Mouse (Mus musculus) megakaryocyte, embryonic 14.5 days (primary cell): ENCODE data around the gene Arf3. TPM values are rescaled to one million over a fixed set of nuclear protein-coding genes. Genes with fewer than 3 reads are reported as not detected.

Experiments
- H3K27me3 ChIP-seq: replicated peaks from 2 replicates; pipeline ENCODE3; 2012; ENCODE audit warnings: inconsistent platforms
- H3K36me3 ChIP-seq: replicated peaks from 2 replicates; pipeline ENCODE3; 2012; ENCODE audit warnings: low read length, inconsistent platforms, mixed read lengths
- H3K4me1 ChIP-seq: 2 replicates; pipeline ENCODE4 v1.6.1; 2012; ENCODE audit warnings: inconsistent platforms
- H3K4me3 ChIP-seq: replicated peaks from 2 replicates; pipeline ENCODE3; 2012; ENCODE audit warnings: moderate library complexity, mild to moderate bottlenecking, inconsistent platforms
- H3K9me3 ChIP-seq: 2 replicates; pipeline ENCODE4 v1.6.1; 2012; ENCODE audit warnings: inconsistent platforms
- FLI1 ChIP-seq: IDR thresholded peaks from 2 replicates; pipeline ENCODE4 v1.6.1; 2012; ENCODE audit warnings: low read length, inconsistent platforms, mixed read lengths
- GATA1 ChIP-seq: IDR thresholded peaks from 3 replicates; pipeline ENCODE4 v1.6.1; 2012; ENCODE audit warnings: mixed read lengths, low read length, inconsistent platforms, borderline replicate concordance
- polyA plus RNA-seq: library from polyadenylated mRNA; stranded (reverse); fragments of >175 nt; gene quantifications from 2 replicates; pipeline ENCODE4 v1.2.3, GENCODE M21; 2012; ENCODE audit warnings: low replicate concordance; ENCODE audit not compliant: insufficient read depth

The Arf3 gene
- polyA plus RNA-seq, 1 experiment: 17.8 TPM

- Histone ChIP-seq H3K9me3 (no peaks in the 10 kb centered on the region), H3K4me1 (peaks cover 55% of the 10 kb centered on the region), H3K4me3 (peak within 1 kb of the TSS; percentile 89), H3K36me3 (no peaks in the 10 kb centered on the region), H3K27me3 (peaks cover 95% of the 10 kb centered on the region)
- TF ChIP-seq FLI1 (no peak), GATA1 (no peak)
Measured at GRCm38 (mm10) chr15:98777762-98778161, 14.7 kb upstream of the Arf3 start, which contains the start of gene Wnt10b. Gene Wnt10b (minus strand): TSS chr15:98778150.

GRCm38 (mm10) chr15:98777005-98777616 is 14.1 kb upstream of the Arf3 start:
- H3K27me3 ChIP-seq: peaks cover 97% of the 10 kb centered on the region
- H3K9me3 ChIP-seq: no peaks in the 10 kb centered on the region

DNA sequence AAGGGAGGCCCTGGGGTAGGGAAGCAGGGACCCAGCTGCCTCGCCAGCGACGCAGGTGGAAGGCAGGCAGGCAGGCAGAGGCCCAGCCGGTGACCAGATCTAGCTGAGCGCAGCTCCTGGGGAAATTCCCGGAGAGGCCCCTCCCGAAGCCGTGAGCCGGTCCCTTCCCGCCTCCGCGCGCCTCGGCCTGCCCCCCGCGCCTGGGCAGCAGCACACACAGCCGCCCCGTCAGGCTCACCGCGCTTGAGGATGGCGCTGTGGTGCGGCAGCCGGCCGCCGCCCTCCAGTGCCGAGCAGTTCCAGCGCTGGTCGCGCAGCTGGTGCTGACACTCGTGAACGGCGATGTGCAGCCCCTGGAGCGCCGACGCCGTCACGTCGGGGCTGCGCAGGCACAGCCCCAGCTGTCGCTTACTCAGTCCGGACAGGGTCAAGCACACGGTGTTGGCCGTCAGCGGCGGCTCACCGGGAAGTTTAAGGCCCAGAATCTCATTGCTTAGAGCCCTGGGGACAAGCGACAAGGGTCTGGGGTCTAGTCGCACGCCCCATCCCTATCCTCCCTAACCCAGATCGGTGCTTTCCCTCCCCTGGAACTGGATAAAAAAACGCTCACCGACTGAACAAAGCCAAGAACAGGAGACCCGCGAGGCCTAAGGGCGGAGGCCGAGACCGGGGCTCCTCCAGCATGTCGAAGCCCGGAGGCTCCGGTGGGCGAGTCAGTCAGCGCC is 13.4 kb upstream of the Arf3 start:
- H3K36me3 ChIP-seq: no peaks in the 10 kb centered on the region
- no peaks in the 10 kb centered on the region for H3K9me3 ChIP-seq
- TF ChIP-seq GATA1: no peak
- TF ChIP-seq FLI1: no peak
- peaks cover 66% of the 10 kb centered on the region for H3K4me1 ChIP-seq
- H3K27me3 ChIP-seq: peaks cover 97% of the 10 kb centered on the region
- peak overlapping the region; percentile 85 for H3K4me3 ChIP-seq

More at GRCm38 (mm10) chr15:98777005-98777616, 14.1 kb upstream of the Arf3 start:
- TF ChIP-seq GATA1 (no peak), FLI1 (no peak)
- no peaks in the 10 kb centered on the region for H3K36me3 ChIP-seq
- peaks cover 61% of the 10 kb centered on the region for H3K4me1 ChIP-seq
- H3K4me3 ChIP-seq: peak overlapping the region; percentile 89

DNA sequence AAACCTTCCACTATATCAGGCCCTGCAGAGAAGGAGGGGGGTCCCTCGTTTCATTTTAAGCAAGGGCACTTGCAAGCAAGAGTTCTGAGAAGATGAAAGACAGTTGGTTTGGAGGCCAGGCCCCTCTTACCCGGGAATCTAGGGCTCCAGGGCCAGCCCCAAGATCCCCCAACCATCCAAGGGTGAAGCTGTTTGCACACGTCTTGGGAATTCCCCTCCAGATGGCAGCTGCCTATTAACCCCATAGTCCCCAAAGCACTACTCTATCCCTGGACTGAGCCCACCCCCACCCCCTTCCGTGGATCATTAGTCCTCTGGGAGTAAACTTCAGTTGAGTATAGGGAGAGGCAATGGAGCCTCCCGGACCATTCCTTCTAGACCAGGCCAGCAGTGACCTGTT is 12.5 kb upstream of the Arf3 start:
- peaks cover 96% of the 10 kb centered on the region for H3K27me3 ChIP-seq
- no peaks in the 10 kb centered on the region for H3K36me3 ChIP-seq
- H3K9me3 ChIP-seq: no peaks in the 10 kb centered on the region
- TF ChIP-seq GATA1: no peak
- no peak for TF ChIP-seq FLI1
- peaks cover 64% of the 10 kb centered on the region for H3K4me1 ChIP-seq
- H3K4me3 ChIP-seq: no peak overlapping the region

DNA sequence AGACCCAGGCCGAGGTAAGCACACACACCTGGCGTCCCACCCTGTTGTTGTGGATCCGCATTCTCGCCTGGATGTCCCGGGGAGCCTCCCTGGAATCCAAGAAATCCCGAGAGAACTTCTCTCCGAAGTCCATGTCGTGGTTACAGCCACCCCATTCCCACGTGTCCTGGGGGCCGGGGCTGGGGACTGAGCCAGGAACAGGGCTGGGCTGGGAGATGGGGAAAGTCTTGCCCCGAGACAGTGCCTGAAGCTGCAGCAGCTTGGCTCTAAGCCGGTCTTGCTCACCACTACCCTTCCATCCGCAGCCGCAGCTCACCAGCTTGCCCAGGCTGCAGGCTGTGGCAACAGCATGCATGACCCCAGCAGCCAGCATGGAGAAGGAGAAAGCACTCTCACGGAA is 11.1 kb upstream of the Arf3 start:
- peaks cover 50% of the 10 kb centered on the region for H3K4me1 ChIP-seq

GRCm38 (mm10) chr15:98772511-98773211 is 9.6 kb upstream of the Arf3 start:
- H3K36me3 ChIP-seq: no peaks in the 10 kb centered on the region
- peak overlapping the region; percentile 90 for H3K4me3 ChIP-seq
- H3K27me3 ChIP-seq: peaks cover 93% of the 10 kb centered on the region
- H3K4me1 ChIP-seq: peaks cover 36% of the 10 kb centered on the region
- TF ChIP-seq FLI1: no peak
- no peak for TF ChIP-seq GATA1
- no peaks in the 10 kb centered on the region for H3K9me3 ChIP-seq

More for the DNA sequence above, 11.1 kb upstream of the Arf3 start:
- H3K9me3 ChIP-seq: no peaks in the 10 kb centered on the region
- H3K27me3 ChIP-seq: peaks cover 93% of the 10 kb centered on the region
- peak overlapping the region; percentile 30 for H3K4me3 ChIP-seq
- no peaks in the 10 kb centered on the region for H3K36me3 ChIP-seq
- TF ChIP-seq GATA1: no peak
- TF ChIP-seq FLI1: no peak

- peaks cover 89% of the 10 kb centered on the region for H3K27me3 ChIP-seq
Measured at GRCm38 (mm10) chr15:98771813-98772425, 8.9 kb upstream of the Arf3 start.

GRCm38 (mm10) chr15:98768259-98768658 is 5.2 kb upstream of the Arf3 start:
- H3K9me3 ChIP-seq: no peaks in the 10 kb centered on the region
- peaks cover 22% of the 10 kb centered on the region for H3K4me1 ChIP-seq
- H3K27me3 ChIP-seq: peaks cover 75% of the 10 kb centered on the region
- no peak for TF ChIP-seq FLI1
- no peaks in the 10 kb centered on the region for H3K36me3 ChIP-seq
- H3K4me3 ChIP-seq: no peak overlapping the region

More at GRCm38 (mm10) chr15:98771813-98772425, 8.9 kb upstream of the Arf3 start:
- no peak for TF ChIP-seq GATA1
- TF ChIP-seq FLI1: no peak
- Histone ChIP-seq H3K4me1 (peaks cover 28% of the 10 kb centered on the region), H3K4me3 (peak overlapping the region; percentile 90), H3K9me3 (no peaks in the 10 kb centered on the region), H3K36me3 (no peaks in the 10 kb centered on the region)

DNA sequence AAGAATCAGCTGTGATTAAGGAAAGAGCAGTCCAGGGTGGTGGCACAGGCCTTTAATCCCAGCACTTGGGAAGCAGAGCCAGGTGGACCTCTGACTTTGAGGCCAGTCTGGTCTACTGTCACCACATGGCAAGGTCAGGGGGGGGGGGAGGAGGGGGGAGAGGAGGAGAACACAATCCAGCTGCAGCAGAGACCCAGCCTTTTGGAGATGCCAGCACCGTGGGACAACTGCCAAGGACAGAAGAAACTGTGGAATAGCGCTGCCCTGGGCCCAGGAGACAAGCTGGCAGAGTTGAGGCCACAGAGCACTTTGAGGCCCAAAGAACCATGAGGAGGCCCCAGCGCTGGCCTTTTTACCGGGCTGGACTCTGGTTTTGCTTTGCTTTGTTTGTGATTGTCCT is 2.9 kb upstream of the Arf3 start:
- H3K36me3 ChIP-seq: peaks cover 7% of the 10 kb centered on the region
- TF ChIP-seq GATA1 (no peak), FLI1 (no peak)
- peaks cover 52% of the 10 kb centered on the region for H3K27me3 ChIP-seq
- peaks cover 23% of the 10 kb centered on the region for H3K4me1 ChIP-seq
- H3K4me3 ChIP-seq: no peak overlapping the region
- H3K9me3 ChIP-seq: no peaks in the 10 kb centered on the region
